Mouse (Mus musculus) spleen, postnatal 14 days (tissue): Measurements from ENCODE around the gene Gm45837.

Experiments
- DNase-seq, 2 experiments: peaks; one replicate each; pipeline ENCODE4 v3.0.0; 2021 to 2022; ENCODE audit warnings: low spot score in 2 of 2

Gm45837 gene

DNA sequence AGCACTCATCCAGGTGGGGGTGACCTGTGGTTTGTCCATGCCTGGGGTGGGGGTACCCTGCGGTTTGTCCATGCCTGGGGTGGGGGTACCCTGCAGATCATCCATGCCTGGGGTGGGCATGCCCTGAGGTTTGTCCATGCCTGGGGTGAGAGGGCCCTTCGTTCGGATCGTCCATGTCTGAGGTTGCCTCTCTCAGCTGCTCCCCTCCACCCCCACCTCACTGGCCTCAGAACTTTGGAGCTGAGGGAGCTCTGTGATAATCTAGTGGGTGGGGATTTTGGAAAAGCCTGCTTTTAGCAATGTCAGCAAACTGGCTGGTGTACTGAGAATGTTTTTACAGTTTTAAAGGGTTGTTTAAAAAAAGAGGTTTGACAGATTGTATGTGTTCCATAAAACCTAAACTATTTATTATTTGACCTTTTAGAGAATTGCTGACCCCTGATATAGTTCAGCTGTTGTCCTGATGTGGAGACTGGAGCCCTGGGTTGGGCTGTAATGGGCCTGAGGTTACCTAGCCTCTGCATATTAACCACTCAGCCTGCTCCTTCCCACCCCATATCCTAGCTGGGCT is 18.7 kb upstream of the Gm45837 start:
- DNase-seq, result no peak

GRCm38 (mm10) chr7:101393015-101393414 is 17.7 kb upstream of the Gm45837 start:
- DNase-seq, result no peak

- no peak for DNase-seq
These were observed 16.8 kb upstream of the Gm45837 start for GRCm38 (mm10) chr7:101393694-101394504.

DNA sequence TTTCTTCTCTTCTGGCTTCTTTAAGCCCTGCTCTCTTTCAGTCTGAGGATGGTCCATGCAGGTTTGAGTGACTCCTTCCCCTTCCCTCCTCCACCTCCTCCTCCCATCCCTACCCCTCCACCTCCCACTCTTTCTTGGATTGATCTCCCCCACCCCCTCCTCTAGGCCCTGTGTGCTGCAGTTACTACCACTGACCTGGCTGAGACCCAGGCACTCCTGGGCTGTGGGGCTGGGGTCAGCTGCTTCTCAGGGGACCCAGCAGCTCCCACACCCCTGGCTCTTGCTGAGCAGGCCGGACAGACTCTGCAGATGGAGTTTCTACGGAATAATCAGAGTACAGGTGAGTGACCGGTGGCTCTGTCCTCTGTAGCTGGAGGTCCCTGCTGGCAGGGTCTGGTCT is 16.1 kb upstream of the Gm45837 start:
- no peak for DNase-seq

GRCm38 (mm10) chr7:101395471-101395870 is 15.2 kb upstream of the Gm45837 start:
- no peak for DNase-seq

GRCm38 (mm10) chr7:101397175-101397574 is 13.5 kb upstream of the Gm45837 start:
- no peak for DNase-seq

- DNase-seq, result no peak
These were observed 9.2 kb upstream of the Gm45837 start for GRCm38 (mm10) chr7:101401510-101401909.

DNA sequence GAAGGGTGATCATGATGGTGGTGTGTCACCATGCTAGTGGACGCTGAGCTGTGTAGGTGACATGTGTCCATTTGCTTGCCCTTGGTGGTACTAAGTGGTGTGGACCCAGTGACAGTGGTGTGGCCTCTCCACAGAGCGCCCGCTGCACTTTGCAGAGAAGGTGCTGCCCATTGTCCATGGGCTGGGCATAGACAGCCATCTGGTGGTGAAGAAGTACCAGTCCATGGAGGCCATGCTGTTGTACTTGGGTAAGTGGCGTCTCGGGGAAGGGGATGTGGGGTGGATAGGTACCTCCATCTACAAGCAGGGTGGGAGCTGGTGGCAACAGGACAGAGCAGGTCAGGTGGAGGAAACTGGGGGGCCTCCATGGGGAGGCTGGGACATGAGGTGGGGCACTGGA is 6.9 kb upstream of the Gm45837 start:
- DNase-seq, result no peak

- DNase-seq, result peak; percentile 66 to 84
These were observed 2.1 kb downstream of the Gm45837 start for GRCm38 (mm10) chr7:101412796-101413195.

DNA sequence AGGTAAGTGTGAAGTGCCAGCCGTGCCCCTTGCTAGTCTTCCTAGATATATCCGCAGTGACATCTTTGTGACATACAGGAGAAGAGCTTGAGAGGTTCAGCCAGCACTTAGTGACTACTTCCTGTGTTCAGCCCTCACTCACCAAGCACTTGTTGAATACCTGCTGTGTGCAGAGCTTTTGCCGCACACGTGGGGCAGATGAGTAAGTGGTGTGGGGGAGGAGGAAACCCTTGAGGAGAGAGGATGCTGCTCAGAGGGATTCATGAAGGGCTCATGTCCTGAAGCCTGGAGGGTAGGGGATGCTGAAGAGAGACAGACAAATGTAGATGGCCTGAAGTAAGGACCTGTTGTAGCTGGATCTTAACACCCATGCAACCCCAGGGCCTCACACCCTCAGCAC is 3.5 kb downstream of the Gm45837 start:
- DNase-seq, result no peak

- no peak for DNase-seq
These were observed 4.2 kb downstream of the Gm45837 start for GRCm38 (mm10) chr7:101414661-101415511.

DNA sequence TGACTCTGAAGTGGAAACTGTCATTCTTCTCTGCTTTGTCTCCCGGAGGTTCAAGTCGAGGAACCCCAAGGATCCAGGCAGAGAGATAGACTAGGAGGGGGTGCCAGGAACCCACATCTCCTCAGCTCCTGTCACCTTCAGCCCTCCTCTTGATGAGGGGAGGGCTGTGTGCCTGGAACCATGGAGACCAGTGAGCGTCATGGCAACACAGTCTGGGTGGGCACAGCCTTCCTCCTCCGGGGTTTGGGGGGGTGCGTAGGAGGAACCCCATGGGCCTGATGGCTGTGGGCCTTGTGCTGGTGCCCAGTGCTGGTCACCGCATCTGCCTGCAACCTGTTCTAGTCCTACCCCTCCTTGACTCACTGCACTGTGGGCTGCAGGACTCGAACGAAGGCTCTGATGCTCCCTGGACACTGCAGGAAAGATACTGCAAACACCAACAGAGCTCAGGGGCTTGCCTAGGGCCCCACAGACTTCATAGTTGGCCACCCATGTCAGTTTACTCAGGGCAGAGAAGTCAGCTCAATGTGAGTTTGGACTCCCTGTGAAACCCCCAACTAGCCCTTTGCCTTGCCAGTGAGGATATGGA is 4.9 kb downstream of the Gm45837 start:
- no peak for DNase-seq

DNA sequence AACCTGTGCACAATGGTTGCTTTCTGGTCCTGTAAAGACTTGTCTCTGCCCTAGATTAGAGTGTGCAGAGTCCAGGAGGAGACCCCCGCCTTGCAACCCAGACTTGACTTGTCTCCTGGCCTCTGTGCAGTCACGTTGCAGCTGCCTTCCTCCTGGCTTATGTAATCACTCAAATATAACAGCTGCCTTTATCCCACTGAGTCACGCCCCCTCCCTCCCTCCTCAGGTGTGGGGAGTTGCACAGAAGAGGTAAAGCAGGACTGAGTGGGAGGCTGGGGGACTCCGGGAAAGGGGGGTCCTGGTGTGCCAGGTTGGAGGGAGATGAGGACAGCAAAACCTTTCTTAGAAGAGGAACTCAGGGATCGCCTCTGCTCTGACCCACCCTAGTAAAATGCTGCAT is 5.7 kb downstream of the Gm45837 start:
- DNase-seq, result no peak

DNA sequence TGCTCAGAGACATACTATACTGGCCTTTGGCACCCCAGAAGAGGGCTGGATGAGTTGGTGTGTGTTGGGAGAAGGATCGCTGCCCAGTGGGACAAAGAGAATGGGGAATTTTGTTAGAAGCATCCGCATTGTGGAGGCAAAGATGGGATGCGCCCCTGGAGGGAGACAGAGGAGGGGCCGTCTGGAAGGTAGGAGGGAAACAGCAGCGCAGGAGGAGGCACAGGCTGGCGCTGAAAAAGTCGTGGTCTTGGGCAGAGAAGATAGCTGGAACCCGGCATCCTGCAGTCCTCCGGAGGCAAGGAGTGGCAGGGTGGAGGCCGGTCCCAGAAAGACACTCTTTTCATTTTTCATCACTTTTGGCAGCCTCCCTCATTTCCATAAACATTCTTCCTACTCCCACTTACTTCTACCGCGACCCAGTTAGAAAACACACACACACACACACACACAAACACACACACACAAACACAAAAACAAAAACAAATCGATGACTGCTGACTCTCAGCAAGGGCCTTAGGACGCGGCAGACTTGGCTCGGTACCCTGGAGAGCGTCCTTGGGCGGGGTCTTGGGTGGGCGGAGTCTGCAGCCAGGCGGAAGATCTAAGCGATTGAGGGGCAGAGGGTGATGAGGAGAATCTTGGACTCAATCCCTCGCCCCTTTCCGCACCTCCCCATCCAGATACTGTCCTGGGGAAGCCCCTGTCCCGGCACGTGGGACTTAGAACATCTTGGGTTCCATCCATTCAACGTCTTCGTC is 8.5 kb downstream of the Gm45837 start:
- DNase-seq, result no peak

- no peak for DNase-seq
These were observed 10.8 kb downstream of the Gm45837 start, which contains the start of gene Pde2a for GRCm38 (mm10) chr7:101421529-101421928. TSS of gene Pde2a (plus strand) at chr7:101421691.

- no peak for DNase-seq
These were observed 11.4 kb downstream of the Gm45837 start for GRCm38 (mm10) chr7:101422069-101422468.

DNA sequence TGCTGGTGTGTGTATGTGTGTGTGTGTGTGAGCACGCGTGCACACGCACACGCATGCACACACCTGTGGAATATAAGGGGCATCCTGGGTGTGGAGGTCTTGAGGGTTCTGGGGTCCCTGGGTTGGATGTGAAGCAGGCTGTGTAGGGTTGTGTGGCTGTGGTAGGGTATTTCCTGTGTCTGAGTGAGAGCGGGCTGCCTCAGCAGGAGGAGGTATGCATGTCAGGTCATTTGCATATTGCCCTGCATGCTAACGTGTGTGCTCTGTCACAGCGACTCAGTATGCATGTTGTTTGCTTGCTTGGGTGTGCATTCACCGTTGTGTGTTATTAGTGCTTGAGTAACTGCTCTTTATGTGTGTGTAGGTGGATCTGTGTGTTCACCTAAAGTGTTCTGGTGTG is 12.0 kb downstream of the Gm45837 start:
- no peak for DNase-seq

DNA sequence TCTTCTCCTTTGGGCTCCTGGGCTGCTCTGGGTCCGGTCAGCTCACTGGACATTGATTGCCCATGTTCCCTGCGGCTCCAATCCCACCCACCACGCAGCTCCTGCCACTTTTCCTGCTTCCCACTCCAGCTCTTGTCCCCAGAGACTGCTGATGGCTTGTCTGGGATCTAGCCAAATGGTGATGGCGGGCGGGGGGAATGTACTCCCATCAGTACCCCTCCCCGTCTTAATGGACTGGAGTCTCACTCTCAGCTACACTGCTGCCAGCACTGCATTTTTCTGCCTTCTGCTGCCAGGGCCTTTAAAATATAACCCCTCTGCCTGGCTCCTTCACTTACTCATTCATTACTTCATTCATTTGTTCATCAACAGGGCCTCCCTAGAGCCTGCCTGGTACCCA is 13.3 kb downstream of the Gm45837 start:
- no peak for DNase-seq

GRCm38 (mm10) chr7:101426692-101427091 is 16.0 kb downstream of the Gm45837 start:
- no peak for DNase-seq

DNA sequence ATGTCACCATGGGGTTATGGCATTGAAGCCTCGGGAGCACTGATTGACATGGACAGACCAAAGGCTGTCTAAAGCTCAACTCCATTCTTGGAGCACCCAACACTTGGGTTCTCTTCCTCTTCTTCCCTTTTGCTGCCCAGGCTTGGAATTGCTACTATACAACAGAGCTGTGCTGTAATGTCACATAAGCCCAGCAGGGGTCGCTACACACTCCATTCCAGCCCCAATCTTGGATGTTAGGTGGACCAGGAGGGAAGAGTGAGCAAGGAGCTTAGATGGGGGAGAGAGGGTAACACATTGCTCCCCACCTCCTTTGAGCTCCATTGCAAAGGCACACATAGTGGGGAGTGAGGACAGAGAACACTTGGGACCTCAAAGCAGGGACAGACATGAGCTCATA is 17.1 kb downstream of the Gm45837 start:
- DNase-seq, result peak in 1 of 2 experiments; percentile 18

- DNase-seq, result no peak
These were observed 24.4 kb downstream of the Gm45837 start for GRCm38 (mm10) chr7:101435038-101435437.
